Mouse (Mus musculus) gastrocnemius, adult 8-10 months (tissue): Measurements from ENCODE around the gene Dcxr. TPM values are rescaled to one million over a fixed set of nuclear protein-coding genes. Genes with fewer than 3 reads are reported as not detected.
A peak's percentile ranks its signal among the peaks of the same experiment; 100 is the strongest.
"Not testable (repeated sequence)": the region's sequence is repeated elsewhere in the genome, so short reads cannot be mapped to it uniquely, and the experiment has no call there.

Experiments
- DNase-seq, 2 experiments: peaks; one replicate each; pipeline ENCODE4 v3.0.0; 2022; ENCODE audit warnings: low spot score in 2 of 2
- total RNA-seq, 4 experiments: library from RNA; stranded (reverse); gene quantifications; 2 replicates each; pipeline ENCODE4 v1.2.4; 2022

The Dcxr gene
- 1 to 10 TPM; 7.9 to 9.8 (median 8.7) TPM for total RNA-seq

DNA sequence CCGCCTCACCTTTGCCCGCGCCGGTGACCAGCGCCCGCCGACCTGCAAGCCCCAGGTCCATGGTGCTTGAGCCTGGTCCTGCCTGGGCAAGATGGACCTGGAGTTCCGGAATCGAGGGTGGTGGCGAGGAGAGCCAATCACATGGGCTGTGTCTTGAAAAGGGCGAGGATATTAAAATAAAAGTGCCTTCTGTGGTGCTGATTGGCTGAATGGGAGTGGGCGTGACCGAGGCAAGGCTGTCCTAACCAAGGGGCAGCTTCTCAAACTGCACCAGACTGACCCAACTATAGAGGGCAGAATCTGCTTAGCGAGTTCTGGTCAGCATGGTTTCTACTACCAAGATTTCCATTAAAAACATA lies at the start of gene Dcxr:
Dcxr (minus strand) TSS at position 113 of the 359 bp plus-strand sequence.
- DNase-seq: peak; percentile 87

DNA sequence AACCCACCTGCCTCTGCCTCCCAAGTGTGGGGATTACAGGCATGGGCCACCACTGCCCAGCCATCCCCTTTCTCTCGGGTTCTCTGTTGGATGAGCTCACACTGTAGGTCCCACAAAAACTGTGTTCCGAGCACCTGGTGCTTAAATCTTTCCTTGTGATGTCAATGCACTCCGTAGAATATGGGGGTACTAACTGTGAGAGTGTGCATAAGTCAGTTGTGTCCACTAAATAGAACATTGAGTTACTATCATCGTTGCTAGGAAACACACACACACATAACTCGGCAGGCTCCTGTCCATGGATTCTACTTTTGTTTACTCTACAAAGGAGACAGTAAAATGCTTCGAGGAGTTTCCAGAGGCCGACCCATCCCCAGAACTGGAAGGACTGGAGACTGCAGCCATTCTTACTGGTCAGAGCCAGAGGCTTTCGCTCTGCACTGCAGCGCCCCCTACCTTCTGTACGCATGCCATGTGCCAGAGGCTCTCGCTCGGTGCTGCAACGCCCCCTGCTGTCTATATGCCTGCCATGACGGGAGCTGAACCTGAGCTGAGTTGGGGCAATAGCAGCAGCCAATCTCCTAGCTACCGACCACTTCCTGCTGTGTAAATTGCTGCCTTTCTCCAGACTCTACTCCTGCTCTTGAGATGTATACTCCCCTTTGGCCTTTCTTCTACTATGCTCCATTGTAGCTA lies 48.8 kb upstream of the Dcxr start:
- DNase-seq: peak; percentile 89 to 90

DNA sequence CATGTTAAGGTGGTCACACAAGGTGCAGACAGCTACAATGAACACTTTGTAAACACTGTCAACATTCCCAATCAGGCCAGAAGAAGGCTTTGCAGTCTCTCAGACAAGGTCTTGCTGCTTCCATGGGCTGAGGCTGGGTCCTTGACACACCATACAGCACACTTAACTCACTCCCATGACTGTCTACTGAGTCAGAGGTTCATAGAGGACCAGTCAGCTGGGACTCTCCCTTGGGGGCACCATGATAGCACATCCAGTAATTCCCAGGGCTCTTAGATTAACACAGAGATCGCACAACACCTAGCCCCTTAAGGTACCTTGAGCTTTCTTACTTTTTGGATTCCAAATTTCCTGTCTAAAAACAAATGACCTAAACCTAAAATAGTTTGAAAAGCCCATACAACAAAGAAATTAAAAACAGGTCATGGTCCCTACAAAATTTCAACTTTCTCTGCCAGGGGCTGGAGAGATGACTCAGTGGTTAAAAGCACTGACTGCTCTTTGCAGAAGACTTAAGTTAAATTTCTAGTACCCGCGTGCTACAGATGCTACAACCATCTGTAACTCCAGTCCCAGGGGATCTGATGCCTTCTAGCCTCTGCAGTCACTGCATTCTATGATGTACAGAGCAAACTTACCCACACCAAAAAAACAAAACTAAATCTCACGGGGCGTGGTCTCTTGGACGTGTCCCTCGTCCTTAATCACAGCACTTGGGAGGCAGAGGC lies 46.5 kb upstream of the Dcxr start:
- DNase-seq: no peak

DNA sequence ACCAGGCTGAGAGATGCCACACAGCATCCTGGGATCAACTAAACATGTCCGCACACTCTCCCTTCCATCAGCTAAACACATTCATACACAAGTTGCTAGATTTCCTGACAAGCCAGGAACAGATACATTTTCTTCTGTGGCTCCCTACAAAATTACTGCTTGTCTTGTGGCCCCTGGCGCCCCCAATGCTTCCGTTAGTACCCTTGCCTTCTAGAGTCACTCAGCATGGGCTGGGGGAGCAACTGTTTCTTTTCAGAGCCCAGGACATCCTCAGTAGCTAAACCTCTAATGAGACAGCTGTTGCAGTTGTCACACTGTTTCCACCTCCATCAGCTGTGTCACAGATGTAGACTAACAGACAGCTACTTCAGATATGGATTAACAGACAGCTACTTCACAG lies 45.7 kb upstream of the Dcxr start:
- DNase-seq: no peak

DNA sequence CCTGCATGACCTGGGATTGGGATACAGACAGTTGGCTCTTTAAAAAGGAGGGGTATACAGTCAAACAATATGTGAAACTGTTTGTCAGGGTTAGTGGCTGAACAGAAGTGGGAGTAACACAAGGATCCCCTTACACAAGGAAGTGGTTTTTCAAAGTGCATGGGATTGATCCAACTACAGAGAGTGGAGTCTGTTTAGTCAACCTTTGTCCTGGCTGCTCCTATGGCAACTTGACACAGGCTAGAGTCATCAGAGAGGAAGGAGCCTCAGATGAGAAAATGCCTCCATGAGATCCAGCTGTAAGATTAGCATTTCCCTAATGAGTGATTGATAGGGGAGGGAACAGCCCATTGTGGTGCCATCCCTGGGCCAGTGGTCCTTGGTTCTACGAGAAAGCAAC lies 41.1 kb upstream of the Dcxr start:
- DNase-seq: no peak

DNA sequence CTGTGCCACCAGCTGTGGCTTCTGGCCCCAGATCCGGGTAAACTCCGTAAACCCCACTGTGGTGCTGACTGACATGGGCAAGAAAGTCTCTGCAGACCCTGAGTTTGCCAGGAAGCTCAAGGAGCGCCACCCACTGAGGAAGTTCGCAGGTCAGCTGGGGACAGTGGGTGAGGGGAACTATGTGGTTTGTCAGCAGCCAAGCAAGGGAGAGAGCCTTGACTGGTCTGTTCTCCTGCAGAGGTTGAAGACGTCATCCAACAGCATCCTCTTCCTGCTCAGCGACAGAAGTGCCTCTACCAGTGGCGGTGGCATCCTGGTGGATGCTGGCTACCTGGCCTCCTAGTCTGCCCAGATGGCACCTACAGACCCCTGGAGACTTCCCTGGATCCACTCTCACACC lies 39.9 kb upstream of the Dcxr start:
- DNase-seq: not testable (repeated sequence)

DNA sequence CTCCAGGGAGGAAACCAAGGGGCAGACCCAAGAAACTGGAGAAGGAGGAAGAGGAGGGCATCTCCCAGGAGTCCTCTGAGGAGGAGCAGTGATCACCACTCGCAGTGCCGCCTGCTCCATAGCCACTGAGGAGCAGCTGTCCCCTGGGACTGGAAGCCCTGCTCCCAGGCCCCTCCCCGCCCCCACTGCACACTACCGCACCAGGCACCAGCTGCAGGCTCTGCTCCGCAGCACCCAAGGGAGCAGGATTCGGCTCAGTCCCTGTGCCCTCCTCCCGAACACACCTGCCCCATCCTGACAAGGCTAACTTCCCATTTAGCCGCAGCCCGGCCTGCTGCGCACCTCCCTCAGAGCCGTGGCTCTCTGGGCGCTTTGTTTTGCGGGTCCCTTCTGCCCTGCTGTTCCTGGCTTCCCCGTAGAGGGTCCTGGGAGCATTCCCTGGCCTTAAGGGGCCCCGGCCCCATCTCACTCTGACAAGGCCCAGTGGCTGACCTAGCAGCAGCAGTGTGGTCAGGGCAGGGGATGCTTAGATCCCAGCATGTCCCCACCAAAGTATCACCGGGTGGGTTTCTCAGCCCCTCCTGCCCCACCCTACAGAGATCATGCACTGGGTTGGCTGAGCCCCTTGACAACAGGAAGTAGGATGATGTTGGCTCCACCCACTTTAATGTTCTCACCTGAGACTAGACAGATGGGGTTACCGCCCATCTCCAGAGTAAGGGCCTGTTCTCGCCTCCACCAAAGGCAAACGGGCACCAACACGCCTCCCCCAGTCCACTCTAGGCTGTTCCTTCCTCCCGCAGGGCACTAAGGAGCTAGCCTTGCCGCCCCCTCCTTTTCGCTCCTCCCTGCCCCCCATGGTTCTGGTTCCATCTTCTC lies 36.3 kb upstream of the Dcxr start:
- DNase-seq: not testable (repeated sequence)

DNA sequence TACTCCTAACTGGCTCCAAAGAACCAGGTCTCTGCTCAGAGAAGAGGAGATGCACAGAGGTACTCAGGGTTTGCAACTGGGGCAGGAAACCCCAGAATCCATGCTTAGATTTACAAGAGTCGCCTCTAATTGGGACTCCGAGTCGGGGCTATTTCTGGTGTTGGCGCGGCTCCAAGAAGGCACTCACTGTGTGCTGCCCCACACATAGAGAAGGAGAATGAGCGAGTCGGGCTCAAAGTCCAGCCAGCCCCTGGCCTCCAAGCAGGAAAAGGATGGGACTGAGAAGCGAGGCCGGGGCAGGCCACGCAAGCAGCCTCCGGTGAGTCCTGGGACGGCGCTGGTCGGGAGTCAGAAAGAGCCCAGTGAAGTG lies 35.6 kb upstream of the Dcxr start, which contains the start of gene Hmga1b:
Hmga1b (plus strand) TSS at position 123 of the 370 bp plus-strand sequence.
- DNase-seq: not testable (repeated sequence)

DNA sequence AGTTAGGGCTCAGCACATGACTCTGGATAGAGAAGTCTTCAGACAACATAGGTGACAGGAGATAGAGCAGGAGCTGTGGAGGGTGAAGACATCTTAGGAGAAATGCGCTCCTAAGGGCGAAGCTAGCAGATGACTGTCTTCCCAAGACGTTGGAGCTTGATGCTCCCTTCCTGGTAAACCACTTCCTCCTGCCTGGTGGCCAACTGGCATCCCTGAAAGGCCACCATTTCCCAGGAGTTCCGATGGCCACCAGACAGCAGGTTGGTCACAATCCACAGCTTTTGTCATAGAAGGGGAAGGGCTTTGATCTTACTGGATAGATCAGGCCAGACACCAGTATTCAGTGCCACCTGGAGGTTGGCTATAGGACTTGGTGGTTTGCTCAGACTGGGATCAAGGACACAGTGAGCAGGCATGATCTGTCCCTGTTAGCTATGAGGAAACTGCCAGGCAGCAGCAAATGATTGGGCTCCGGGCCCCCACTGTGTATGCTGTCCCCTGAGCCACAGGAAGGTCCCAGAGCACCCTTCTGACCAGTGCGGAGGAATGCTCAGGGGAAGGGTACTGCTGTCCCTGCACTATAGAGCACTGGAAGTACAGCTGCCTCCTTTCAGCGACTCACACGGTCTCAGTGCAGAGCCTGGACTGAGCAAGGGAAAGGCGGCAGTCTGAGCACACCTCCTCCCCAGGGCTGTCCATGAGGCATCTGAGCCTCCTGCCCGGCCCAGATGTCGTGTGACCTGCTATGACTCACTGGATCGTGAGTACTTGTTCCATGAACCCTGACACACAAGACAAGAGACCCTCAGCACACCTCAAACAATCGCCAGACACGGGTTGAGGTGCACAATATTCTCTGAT lies 35.0 kb upstream of the Dcxr start:
- no peak for DNase-seq

DNA sequence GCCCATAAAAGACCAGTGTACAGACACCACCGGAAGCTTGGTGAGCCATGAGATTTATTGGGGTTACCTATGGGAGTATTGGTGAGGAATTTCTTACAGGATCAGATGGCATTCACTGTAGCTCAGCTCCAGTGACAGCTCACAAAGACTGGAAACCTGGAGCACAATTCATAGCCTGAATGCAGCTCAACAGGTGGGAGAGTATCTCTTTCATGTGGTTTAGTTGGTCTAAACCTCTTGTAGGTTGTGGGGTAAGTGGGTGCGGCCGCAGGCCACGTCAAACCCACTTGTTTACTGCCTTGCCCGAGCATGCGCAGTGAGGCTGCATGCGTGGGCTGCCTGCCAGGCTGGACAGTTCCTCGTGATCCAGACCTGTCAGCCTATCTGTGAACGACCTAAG lies 33.2 kb upstream of the Dcxr start:
- no peak for DNase-seq

DNA sequence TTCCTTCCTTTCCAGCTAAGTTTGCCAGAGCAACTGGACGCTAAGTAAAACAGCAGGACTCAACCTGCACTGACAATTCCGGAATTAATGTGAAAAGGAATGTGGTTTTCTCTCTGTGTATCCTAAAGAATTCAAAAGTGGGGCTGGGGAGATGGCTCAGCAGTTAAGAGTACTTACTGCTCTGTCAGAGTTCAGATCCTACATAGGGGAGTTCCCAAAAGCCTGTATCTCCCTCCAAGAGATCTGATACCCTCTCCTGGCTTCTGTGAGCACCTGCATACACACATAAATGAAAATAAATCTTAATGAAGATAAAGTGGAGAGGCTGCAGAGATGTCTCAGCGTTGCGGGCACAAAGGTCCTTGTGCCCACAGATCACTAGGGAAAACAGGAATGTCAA lies 24.5 kb upstream of the Dcxr start:
- no peak for DNase-seq

DNA sequence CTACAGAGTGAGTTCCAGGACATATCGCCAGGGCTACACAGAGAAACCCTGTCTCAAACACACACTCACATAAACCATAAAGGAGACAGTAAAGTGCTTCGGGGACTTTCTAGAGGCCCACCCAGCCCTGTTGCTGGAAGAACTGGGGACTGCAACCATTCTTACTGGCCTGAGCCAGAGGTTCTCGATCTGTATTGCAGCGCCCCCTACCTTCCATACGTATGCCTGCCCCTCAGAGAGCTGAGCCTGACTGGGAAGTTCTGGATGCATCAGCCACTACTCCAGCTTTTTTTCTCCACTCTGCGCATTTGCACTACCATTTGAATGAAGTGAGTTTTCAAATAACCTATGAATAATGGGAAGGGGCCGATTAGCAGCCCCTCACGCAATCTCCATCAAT lies 22.3 kb upstream of the Dcxr start:
- no peak for DNase-seq

DNA sequence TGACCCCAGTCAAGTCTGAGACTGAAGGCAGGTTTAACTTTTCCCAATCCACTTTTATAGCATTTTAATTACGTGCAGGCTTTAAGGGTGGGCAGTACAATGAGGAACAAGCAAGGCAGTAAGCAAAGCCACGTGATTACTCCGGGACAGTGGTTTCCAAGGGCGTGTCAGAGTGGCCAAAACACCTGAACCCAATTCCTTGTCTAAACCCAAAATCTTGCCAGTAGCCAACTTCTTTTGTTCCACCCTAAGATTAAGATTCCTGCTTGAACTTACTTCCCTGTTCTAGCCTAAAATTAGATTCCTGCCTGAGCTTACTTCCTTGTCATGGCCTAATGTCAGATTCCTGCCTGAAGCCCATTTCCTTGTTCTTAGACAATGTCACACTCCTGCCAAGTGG lies 20.9 kb upstream of the Dcxr start:
- DNase-seq: no peak

DNA sequence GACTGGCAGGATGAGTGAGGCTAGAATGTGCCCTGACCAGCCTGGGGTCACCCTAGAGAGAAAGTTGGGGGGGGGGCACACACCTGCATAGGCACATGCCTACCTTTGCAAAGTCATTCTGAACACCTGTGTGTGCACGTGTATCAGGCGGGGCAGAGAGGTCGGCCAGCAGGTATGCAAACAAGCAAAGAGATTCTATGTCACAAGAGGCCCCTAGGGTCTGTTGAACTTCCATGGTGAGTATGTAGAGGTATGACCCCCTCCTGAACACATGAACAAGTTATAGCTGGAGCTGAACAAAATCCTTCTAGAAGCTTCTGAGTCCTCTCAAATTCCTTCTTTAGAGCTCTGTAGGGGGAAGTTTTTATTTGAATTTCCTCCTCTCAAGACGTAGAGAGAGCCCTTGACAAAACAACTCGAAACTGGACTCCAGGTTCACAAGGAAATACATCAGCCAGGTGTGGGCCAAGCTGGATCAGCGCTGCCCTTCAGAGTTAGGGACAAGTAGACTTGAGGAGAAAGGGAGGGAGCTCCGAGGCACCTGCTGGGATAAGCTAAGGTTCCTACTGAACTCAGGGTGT lies 17.1 kb upstream of the Dcxr start:
- DNase-seq: no peak

DNA sequence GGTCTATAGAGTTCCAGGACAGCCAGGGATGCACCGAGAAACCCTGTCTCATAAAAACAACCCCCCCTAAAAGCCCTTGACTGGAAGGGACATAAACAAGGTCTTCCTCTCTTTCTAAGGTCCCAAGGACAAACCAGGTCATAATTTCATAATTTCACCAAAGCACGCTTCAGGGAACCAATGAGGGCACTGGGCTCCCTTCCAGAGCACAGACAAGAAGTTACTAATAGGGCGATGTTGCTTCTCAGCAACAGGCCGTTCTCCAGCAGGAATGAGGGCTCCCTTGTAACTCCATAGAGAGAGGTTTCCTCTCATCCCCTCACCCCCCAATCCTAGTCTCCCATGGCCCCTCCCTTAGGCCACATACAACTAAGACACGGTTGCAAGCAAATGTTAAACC lies 13.9 kb upstream of the Dcxr start:
- no peak for DNase-seq

DNA sequence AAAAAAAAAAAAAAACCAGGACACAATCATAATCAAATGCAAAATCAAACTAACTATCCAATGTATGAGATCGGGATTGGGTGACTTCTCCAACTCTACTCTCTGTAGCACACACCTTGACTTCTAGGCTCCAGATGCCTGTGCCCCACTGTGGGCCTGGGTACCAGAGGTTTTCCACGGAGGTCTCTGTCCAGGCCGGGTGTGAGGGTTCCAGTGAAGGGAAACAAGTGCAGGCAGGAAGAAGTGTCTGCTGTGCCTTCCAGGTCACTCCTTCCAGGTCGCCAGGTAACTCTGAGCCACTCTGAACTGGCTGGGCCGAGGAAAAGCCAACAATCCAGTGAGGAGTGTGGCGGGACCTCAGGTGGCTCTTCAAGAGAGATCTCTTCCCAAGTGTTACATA lies 9.3 kb upstream of the Dcxr start:
- no peak for DNase-seq

DNA sequence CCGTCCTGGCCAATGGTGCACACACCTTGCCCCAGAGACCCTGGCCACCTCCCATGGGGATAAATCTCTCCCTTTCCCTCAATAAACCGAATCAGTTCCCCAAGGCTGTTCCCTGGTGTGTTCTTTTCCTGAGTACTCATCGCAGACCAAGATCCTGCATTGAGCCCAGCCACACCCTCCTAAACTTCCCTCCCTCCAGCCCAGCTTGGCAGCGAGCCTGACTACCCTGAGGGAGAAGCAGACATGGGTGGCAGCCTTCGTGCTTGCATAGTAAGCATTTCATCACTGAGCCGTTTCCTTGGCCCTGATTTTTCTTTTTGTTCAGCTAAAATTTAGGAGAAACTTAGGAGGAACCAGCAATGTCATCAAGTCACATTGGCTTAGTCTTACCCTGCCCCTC lies 6.4 kb upstream of the Dcxr start:
- no peak for DNase-seq

DNA sequence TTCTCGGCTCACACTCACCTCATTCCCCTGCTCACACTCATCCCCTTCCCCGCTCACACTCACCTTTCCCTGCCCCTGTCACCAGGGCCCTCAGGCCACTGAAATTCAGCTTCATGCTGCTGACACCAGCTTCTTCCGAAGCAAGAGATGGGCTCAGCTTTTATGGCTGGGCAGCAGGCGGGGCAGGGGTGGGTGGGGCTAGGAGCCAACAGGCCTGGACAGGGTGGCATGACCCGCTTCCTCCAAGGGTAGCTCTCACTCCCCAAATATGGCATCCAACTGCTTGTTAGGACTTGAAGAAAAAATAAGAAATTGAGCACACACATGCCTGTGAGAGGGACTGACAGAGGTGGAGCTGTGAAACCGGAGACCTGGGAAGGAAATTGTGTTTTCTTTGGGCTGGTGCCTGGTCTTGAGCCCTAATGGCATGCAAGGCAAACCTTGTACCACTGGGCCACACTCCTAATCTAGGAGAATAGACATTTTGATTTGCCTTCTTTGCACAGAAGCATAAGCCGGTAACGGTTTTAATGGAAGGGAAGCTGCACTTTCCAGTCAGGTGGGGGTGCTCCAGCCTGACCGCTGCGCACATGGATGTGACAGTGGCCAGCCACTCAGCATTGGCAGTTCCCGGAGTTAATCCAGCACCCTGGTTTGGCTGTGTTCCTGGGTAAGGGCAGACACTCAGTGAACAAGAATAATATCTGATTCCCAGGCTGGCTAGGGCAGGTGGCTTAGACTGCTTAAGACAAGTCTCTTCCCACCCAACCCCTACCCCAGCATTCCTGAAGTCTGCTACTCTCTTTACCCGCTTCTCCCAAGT lies 5.0 kb upstream of the Dcxr start, which contains the start of gene Cbr2:
Cbr2 (minus strand) TSS at position 257 of the 823 bp plus-strand sequence.
- DNase-seq: no peak

DNA sequence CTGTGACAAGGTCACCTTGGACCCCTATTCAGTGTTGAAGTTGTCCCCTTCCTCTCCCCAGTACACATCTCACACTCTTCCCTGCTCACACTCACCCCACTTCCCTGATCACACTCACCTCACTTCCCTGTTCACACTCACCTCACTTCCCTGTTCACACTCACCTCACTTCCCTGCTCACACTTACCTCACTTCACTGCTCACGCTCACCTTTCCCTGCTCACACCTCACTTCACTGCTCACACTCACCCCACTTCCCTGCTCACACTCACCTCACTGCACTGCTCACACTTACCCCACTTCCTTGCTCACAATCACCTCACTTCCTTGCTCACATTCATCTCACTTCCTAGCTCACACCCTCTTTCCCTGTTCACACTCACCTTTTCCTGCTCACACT lies 4.3 kb upstream of the Dcxr start:
- DNase-seq: no peak

DNA sequence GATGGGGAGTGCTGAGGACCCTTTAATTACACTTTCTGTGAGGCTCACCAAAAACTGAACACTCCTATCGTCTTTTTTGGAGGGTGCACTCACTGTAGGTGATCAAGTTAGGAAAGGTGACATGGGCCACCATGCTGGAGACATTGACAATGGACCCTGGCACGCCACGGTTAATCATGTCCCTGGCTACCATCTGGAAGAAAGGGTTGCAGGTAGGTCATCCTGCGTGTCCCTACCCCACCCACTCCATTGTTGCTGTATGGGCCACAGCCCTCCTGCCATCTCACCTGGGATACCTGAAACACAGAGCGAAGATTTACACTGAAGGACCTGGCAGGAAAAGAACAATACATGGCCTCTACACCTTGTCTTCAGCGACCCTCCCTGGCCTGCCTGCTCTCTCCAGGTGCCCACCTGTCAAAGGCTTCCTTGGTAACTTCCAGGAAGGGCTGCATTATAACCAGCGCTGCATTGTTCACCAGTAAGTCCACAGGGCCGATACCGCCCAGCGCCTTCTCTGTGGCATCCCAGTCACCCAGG lies 3.3 kb upstream of the Dcxr start:
- DNase-seq: peak in 1 of 2 experiments; percentile 1
